In the genomic region with DNA sequence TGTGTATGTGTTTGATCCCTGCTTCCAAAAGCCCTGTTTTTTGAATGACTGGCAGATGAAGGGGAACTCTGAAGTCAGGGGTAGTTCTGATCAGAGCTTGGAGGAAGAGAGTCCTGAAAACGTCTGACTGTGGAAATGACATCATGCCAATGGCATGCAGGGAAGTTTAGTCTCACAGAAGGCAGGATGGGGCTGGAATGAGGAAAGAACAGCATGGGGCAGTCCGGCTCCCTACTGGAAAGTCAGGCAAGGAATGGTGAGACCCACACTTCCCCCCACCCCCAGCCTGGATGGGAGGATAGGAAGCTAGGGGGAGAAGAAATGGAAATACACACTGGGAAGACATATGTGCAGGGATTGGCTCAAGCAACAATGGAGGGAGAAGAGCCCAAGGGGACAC, we compare ENCODE assay signal across 11 mouse cellular contexts.
DNase-seq lines count a peak whose midpoint lies in the region; ATAC-seq lines count a peak whose summit lies in the region.
"Had no signal": no experiment of that assay in that cellular context is flagged by ENCODE, and none has a peak within 500 bp of the region (broad histone marks: within the 10 kb centered on the region; RNA-seq: fewer than 3 reads in every experiment).

No protein-coding gene starts in this region.

- H3K4me1 ChIP-seq in heart, embryonic 10.5 days: peaks cover 27% of the 10 kb centered on the region; the same call in 1 of the 2 replicates
- peaks cover 10% of the 10 kb centered on the region for H3K4me1 ChIP-seq in heart, embryonic 16.5 days (ENCODE audit: control insufficient read depth, insufficient read depth, low read length)

- H3K36me3 ChIP-seq in heart, embryonic 10.5 days: peaks cover 7% of the 10 kb centered on the region; the same call in 1 of the 2 replicates
- H3K36me3 ChIP-seq in heart, embryonic 16.5 days (ENCODE audit: control insufficient read depth, insufficient read depth): no peaks in the 10 kb centered on the region; the same call in 1 of the 2 replicates
- H3K36me3 ChIP-seq: limb, embryonic 12.5 days had no signal

- H3K27me3 ChIP-seq in heart, embryonic 10.5 days (ENCODE audit: insufficient read depth, poor library complexity, severe bottlenecking): no peaks in the 10 kb centered on the region
- no peaks in the 10 kb centered on the region for H3K27me3 ChIP-seq in heart, embryonic 16.5 days (ENCODE audit: control insufficient read depth, insufficient read depth, low read length)
- H3K27me3 ChIP-seq: limb, embryonic 12.5 days had no signal

- H3K4me3 ChIP-seq in heart, embryonic 10.5 days: peak overlapping the region; percentile 25; the same call in 1 of the 2 replicates
- no peak overlapping the region for H3K4me3 ChIP-seq in heart, embryonic 16.5 days (ENCODE audit: low read length)
- H3K4me3 ChIP-seq: limb, embryonic 12.5 days had no signal

- peak; percentile 83 for DNase-seq in heart, embryonic 10.5 days (ENCODE audit: low spot score)
- DNase-seq in heart, adult 8-10 months (ENCODE audit: low spot score): no peak
- DNase-seq in NIH3T3 (ENCODE audit: low read depth): peak; percentile 86
- DNase-seq in lung, postnatal 25 days (ENCODE audit: low spot score): peak; percentile 44
- DNase-seq in frontal cortex, postnatal 14 days (ENCODE audit: low spot score in 2 of 2): no peak
- no peak for DNase-seq in thymus, postnatal 25 days
- no peak for DNase-seq in layer of hippocampus, adult 8-10 months (ENCODE audit: low spot score in 2 of 2)
- DNase-seq: adrenal gland, adult 8-10 months; thymus, postnatal 36 days had no signal

- peak overlapping the region; percentile 81 for H3K27ac ChIP-seq in heart, embryonic 10.5 days
- peak overlapping the region; percentile 56; the same call in 1 of the 2 replicates for H3K27ac ChIP-seq in heart, embryonic 16.5 days (ENCODE audit: low read length)
- H3K27ac ChIP-seq: limb, embryonic 12.5 days had no signal

- ATAC-seq in heart, embryonic 16.5 days (replicated peaks; ENCODE audit: extremely low read depth, insufficient read depth, low FRiP score): peak; percentile 71

- 12% methylated on average over 2 of the region's 2 CpGs for WGBS in heart, embryonic 10.5 days
- 9% methylated on average over 2 of the region's 2 CpGs for WGBS in heart, embryonic 16.5 days

- H3K4me2 ChIP-seq in heart, embryonic 16.5 days (ENCODE audit: low read depth, low read length): 0 out of 2 replicates have a peak overlapping the region, but pooled peaks have one; percentile 18
- H3K4me2 ChIP-seq: limb, embryonic 12.5 days had no signal

- H3K9ac ChIP-seq in heart, embryonic 16.5 days (ENCODE audit: low read length): no peak overlapping the region
- H3K9ac ChIP-seq: limb, embryonic 12.5 days had no signal

- H3K9me3 ChIP-seq in heart, embryonic 10.5 days: no peaks in the 10 kb centered on the region
- peaks cover 10% of the 10 kb centered on the region; the same call in 1 of the 2 replicates for H3K9me3 ChIP-seq in heart, embryonic 16.5 days (replicated peaks; ENCODE audit: control insufficient read depth, low read length)
- H3K9me3 ChIP-seq: limb, embryonic 12.5 days had no signal

Comparison
In these comparisons a context has a peak if more than half of its experiments do, and no peak if none do; other contexts are left out.
1. DNase-seq: peak in heart, embryonic 10.5 days (single experiment), NIH3T3 (single experiment) and lung, postnatal 25 days (single experiment); none in heart, adult 8-10 months (single experiment), frontal cortex, postnatal 14 days (0 of 2), thymus, postnatal 25 days (single experiment) and layer of hippocampus, adult 8-10 months (0 of 2).